9 mouse cellular contexts compared by ENCODE assay signal in the genomic region with DNA sequence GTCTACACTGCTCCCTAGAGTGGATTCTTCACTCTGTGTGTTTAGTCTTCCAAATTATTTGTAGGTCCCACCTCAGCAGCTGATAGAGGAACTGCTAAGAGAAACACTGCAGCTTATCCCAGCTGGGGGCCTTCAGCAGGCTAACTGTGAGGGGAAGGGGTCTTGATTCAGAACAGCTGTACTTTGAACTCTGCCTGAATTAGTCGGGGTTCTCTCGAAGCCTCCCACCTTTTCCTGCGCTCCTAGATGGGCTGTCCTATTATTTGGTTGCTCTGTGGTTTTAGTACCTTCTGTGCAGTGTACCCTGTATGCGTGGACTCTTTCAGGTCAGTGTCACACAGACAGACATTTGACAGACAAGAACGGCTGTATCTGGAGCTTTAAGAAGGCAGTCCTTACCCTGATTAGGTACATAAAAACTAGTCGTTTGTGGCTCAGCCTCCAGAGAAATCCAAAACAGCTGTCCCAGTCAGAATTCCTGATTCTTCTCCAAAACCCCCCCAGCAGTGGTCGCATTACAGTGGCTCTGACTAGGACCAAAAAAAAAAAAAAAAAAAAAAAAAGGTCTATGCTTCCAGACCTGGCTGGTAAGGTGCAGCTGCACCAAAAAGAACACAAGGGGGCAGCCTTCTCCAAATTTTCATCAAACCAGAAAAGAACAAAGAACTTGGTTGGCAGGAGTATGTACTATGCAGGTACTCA.
DNase-seq lines count a peak whose midpoint lies in the region; ATAC-seq and TF ChIP-seq lines count a peak whose summit lies in the region.
"Had no signal": no experiment of that assay in that cellular context is flagged by ENCODE, and none has a peak within 500 bp of the region (broad histone marks: within the 10 kb centered on the region; RNA-seq: fewer than 3 reads in every experiment).

No protein-coding gene starts in this region.

- no peaks in the 10 kb centered on the region for H3K9me3 ChIP-seq in heart, embryonic 10.5 days
- no peaks in the 10 kb centered on the region for H3K9me3 ChIP-seq in limb, embryonic 12.5 days
- H3K9me3 ChIP-seq: megakaryocyte, embryonic 14.5 days had no signal

- ATAC-seq in limb, embryonic 12.5 days (ENCODE audit: insufficient number of reproducible peaks, insufficient read depth, low FRiP score, low TSS enrichment, low read depth), result peak; percentile 82

- no peaks in the 10 kb centered on the region for H3K36me3 ChIP-seq in heart, embryonic 10.5 days
- peaks cover 6% of the 10 kb centered on the region; the same call in 1 of the 2 replicates for H3K36me3 ChIP-seq in limb, embryonic 12.5 days
- no peaks in the 10 kb centered on the region for H3K36me3 ChIP-seq in myocyte (ENCODE audit: control insufficient read depth, insufficient read depth)

- no peak overlapping the region for H3ac ChIP-seq in myocyte (ENCODE audit: control insufficient read depth, insufficient read length)

- H3K9ac ChIP-seq in limb, embryonic 12.5 days (replicated peaks), result no peak overlapping the region; the same call in 1 of the 2 replicates

- H3K4me1 ChIP-seq in heart, embryonic 10.5 days, result peaks cover 23% of the 10 kb centered on the region
- H3K4me1 ChIP-seq in limb, embryonic 12.5 days (replicated peaks), result peaks cover 59% of the 10 kb centered on the region

- 0 out of 2 replicates have a peak overlapping the region, but pooled peaks have one; percentile 42 for H3K27ac ChIP-seq in heart, embryonic 10.5 days
- peak overlapping the region; percentile 91 for H3K27ac ChIP-seq in limb, embryonic 12.5 days

- peak; percentile 29 for DNase-seq in urinary bladder, postnatal 14 days (ENCODE audit: low spot score)
- no peak for DNase-seq in urinary bladder, adult 18-20 months (ENCODE audit: low spot score in 2 of 2)
- DNase-seq in cerebellum, postnatal 36 days, result peak; percentile 29 to 50
- no peak for DNase-seq in heart, embryonic 10.5 days (ENCODE audit: low spot score)
- DNase-seq in kidney, adult 8-10 months, result peak; percentile 39 to 44
- peak; percentile 63 for DNase-seq in thymus, postnatal 14 days

- WGBS in heart, embryonic 10.5 days, result 39% methylated on average over 7 of the region's 7 CpGs
- 4% methylated on average over 7 of the region's 7 CpGs for WGBS in limb, embryonic 12.5 days

- H3K27me3 ChIP-seq in heart, embryonic 10.5 days (ENCODE audit: insufficient read depth, poor library complexity, severe bottlenecking), result no peaks in the 10 kb centered on the region
- no peaks in the 10 kb centered on the region for H3K27me3 ChIP-seq in limb, embryonic 12.5 days
- H3K27me3 ChIP-seq in myocyte (ENCODE audit: control insufficient read depth, insufficient read depth, insufficient read length), result no peaks in the 10 kb centered on the region
- H3K27me3 ChIP-seq: megakaryocyte, embryonic 14.5 days had no signal

- H3K4me2 ChIP-seq in limb, embryonic 12.5 days, result peak overlapping the region; percentile 23
- no peak overlapping the region for H3K4me2 ChIP-seq in myocyte (ENCODE audit: low read depth)

- H3K4me3 ChIP-seq in heart, embryonic 10.5 days, result no peak overlapping the region
- no peak overlapping the region for H3K4me3 ChIP-seq in limb, embryonic 12.5 days (replicated peaks)
- no peak overlapping the region for H3K4me3 ChIP-seq in myocyte
- H3K4me3 ChIP-seq: megakaryocyte, embryonic 14.5 days had no signal

- H3K79me2 ChIP-seq in myocyte (ENCODE audit: control insufficient read depth, insufficient read depth), result no peaks in the 10 kb centered on the region

- no peak for TF ChIP-seq POLR2A in myocyte (IDR thresholded peaks at IDR 0.05; ENCODE audit: insufficient read length, low read depth)

TF ChIP-seq in myocyte, 11 proteins besides CTCF, POLR2A, EP300 and RAD21:
- TF ChIP-seq MYOD1 (IDR thresholded peaks at IDR 0.05; ENCODE audit: control insufficient read depth in 1 of 3, insufficient read length in 2 of 3, low read depth in 2 of 3) (peak in 2 of 3 experiments; percentile 48 to 73), SRF (IDR thresholded peaks at IDR 0.05; ENCODE audit: control insufficient read depth, insufficient read length, low read depth) (no peak)

Comparison
In these comparisons a context has a peak if more than half of its experiments do, and no peak if none do; other contexts are left out.
1. DNase-seq: peak in urinary bladder, postnatal 14 days (single experiment), cerebellum, postnatal 36 days (2 of 2), kidney, adult 8-10 months (2 of 2) and thymus, postnatal 14 days (single experiment); none in urinary bladder, adult 18-20 months (0 of 2) and heart, embryonic 10.5 days (single experiment).